Mouse (Mus musculus): ENCODE results near the gene Crygs. TPM values are rescaled to one million over a fixed set of nuclear protein-coding genes. Genes with fewer than 3 reads are reported as not detected.
A peak's percentile ranks its signal among the peaks of the same experiment; 100 is the strongest.

Gene Crygs
- polyA plus RNA-seq, 1 experiment = not detected

DNA sequence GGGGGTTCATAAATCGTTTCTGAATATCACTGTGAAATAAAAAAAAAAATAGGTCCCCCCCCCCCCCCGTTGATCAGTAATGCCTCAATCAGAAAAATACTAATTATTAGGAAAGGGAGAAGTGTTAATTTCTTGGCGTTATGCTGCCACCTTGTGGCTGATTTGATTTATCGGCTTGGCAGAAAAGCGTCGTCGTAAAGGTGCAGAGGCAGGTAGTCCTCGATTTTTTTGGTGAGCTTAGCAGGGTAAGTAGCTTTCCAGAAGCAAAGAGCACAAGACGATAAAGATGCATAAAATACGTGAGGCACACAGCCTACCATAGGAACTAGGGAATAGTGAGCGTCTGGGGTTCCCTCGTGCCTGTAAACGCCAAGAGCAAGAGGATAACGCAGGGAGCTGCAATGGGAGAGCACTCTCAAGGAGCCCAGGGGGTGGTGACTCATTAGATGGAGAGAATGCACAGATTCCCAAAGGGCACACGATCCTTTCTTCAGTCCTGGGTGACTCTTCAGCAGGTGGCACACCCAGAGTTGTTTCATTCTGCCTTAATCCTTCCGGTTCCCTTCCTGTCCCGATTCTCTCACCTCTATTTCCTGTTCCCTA lies 3.8 kb downstream of the Crygs start:
- no peak overlapping the region for H3K4me3 ChIP-seq (ENCODE audit: extremely low read depth, insufficient read depth, insufficient read length)

DNA sequence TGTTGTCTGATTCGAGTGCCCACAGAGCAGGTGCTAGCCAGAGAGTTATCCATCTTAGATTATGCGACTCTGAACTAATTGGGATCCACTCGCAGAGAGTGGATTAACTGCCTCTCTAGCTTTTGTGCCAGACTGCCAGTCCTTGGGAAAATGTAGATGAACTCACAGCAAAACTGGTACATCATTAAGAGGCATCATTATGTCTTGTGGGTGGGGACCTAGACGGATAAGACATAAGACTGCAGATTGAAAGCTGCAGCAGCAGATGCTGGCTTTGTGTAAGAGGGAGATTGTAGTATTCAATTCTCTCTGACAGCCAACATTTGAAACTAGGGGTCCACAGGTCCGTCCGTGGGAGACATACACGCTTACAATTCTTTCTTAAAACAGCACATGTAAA lies 8.6 kb downstream of the Crygs start:
- WGBS = 87% methylated on average over 7 of the region's 7 CpGs
- TF ChIP-seq CTCF (IDR thresholded peaks at IDR 0.05; ENCODE audit: extremely low read depth, insufficient read depth, insufficient read length, insufficient replicate concordance) (no peak), POLR2A (IDR thresholded peaks at IDR 0.05; ENCODE audit: low read depth, low read length) (no peak)
- Histone ChIP-seq H3K27me3 (ENCODE audit: control insufficient read depth, insufficient read depth, low read length) (no peaks in the 10 kb centered on the region), H3K27ac (ENCODE audit: insufficient read depth, low read length) (no peak overlapping the region), H3K36me3 (ENCODE audit: control insufficient read depth, insufficient read depth, low read length) (no peaks in the 10 kb centered on the region), H3K4me1 (ENCODE audit: control insufficient read depth, insufficient read depth, insufficient read length) (0 out of 2 replicates have a peak, but pooled peaks cover under 1% of the 10 kb centered on the region), H3K4me3 (ENCODE audit: extremely low read depth, insufficient read depth, insufficient read length) (no peak overlapping the region)
- DNase-seq (ENCODE audit: low read depth in 1 of 2, low spot score in 2 of 2) = no peak

More for the DNA sequence above, 3.8 kb downstream of the Crygs start:
- DNase-seq (ENCODE audit: low read depth in 1 of 2, low spot score in 2 of 2) = peak; percentile 15 to 35
- 4% methylated on average over 17 of the region's 17 CpGs for WGBS
- Histone ChIP-seq H3K4me1 (ENCODE audit: control insufficient read depth, insufficient read depth, insufficient read length) (0 out of 2 replicates have a peak, but pooled peaks cover 2% of the 10 kb centered on the region), H3K27me3 (ENCODE audit: control insufficient read depth, insufficient read depth, low read length) (no peaks in the 10 kb centered on the region), H3K36me3 (ENCODE audit: control insufficient read depth, insufficient read depth, low read length) (no peaks in the 10 kb centered on the region; the same call in 1 of the 2 replicates), H3K27ac (ENCODE audit: insufficient read depth, low read length) (no peak overlapping the region)
- TF ChIP-seq POLR2A (IDR thresholded peaks at IDR 0.05; ENCODE audit: low read depth, low read length) (no peak), CTCF (IDR thresholded peaks at IDR 0.05; ENCODE audit: extremely low read depth, insufficient read depth, insufficient read length, insufficient replicate concordance) (peak; percentile 17; the same call in 1 of the 2 replicates)

- no peak for DNase-seq (ENCODE audit: low read depth in 1 of 2, low spot score in 2 of 2)
- no peak overlapping the region for H3K27ac ChIP-seq (ENCODE audit: insufficient read depth, low read length)
- 64% methylated on average over 5 of the region's 5 CpGs for WGBS
- H3K4me3 ChIP-seq (ENCODE audit: extremely low read depth, insufficient read depth, insufficient read length) = no peak overlapping the region
- no peaks in the 10 kb centered on the region for H3K4me1 ChIP-seq (ENCODE audit: control insufficient read depth, insufficient read depth, insufficient read length)
- TF ChIP-seq CTCF (IDR thresholded peaks at IDR 0.05; ENCODE audit: extremely low read depth, insufficient read depth, insufficient read length, insufficient replicate concordance) (no peak), POLR2A (IDR thresholded peaks at IDR 0.05; ENCODE audit: low read depth, low read length) (no peak)
- H3K36me3 ChIP-seq (ENCODE audit: control insufficient read depth, insufficient read depth, low read length) = no peaks in the 10 kb centered on the region
- no peaks in the 10 kb centered on the region for H3K27me3 ChIP-seq (ENCODE audit: control insufficient read depth, insufficient read depth, low read length)
Observed at GRCm38 (mm10) chr16:22800849-22801109, 10.6 kb downstream of the Crygs start.

- DNase-seq (ENCODE audit: low read depth in 1 of 2, low spot score in 2 of 2) = no peak
- 80% methylated on average over 6 of the region's 6 CpGs for WGBS
- Histone ChIP-seq H3K4me1 (ENCODE audit: control insufficient read depth, insufficient read depth, insufficient read length) (no peaks in the 10 kb centered on the region), H3K4me3 (ENCODE audit: extremely low read depth, insufficient read depth, insufficient read length) (no peak overlapping the region), H3K36me3 (ENCODE audit: control insufficient read depth, insufficient read depth, low read length) (no peaks in the 10 kb centered on the region), H3K27me3 (ENCODE audit: control insufficient read depth, insufficient read depth, low read length) (no peaks in the 10 kb centered on the region), H3K27ac (ENCODE audit: insufficient read depth, low read length) (no peak overlapping the region)
- TF ChIP-seq CTCF (IDR thresholded peaks at IDR 0.05; ENCODE audit: extremely low read depth, insufficient read depth, insufficient read length, insufficient replicate concordance) = no peak
- TF ChIP-seq POLR2A (IDR thresholded peaks at IDR 0.05; ENCODE audit: low read depth, low read length) = no peak
Observed at GRCm38 (mm10) chr16:22800026-22800848, 11.1 kb downstream of the Crygs start.

DNA sequence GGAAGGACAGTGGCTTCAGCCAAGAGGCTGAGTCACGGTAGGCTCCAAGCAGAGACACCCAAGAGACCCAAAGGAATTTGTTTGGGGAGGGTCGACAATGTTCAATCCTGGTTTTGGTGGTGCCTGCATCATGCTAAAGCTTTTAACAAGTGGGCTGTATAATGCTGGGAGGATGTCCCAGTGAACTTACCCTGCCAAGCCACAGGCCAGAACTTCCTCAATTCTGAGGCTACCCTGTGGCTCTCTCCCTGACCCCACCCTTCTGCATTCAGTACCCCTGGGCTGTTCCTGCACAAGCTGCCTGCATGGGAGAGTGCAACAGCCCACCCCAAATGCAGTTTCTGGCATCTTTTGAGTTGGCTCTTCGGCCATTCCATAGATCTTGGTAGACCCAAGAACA lies 12.9 kb downstream of the Crygs start:
- Histone ChIP-seq H3K27ac (ENCODE audit: insufficient read depth, low read length) (no peak overlapping the region), H3K27me3 (ENCODE audit: control insufficient read depth, insufficient read depth, low read length) (no peaks in the 10 kb centered on the region), H3K4me1 (ENCODE audit: control insufficient read depth, insufficient read depth, insufficient read length) (no peaks in the 10 kb centered on the region), H3K4me3 (ENCODE audit: extremely low read depth, insufficient read depth, insufficient read length) (no peak overlapping the region), H3K36me3 (ENCODE audit: control insufficient read depth, insufficient read depth, low read length) (no peaks in the 10 kb centered on the region)
- WGBS = 24% methylated on average over 3 of the region's 3 CpGs
- no peak for DNase-seq (ENCODE audit: low read depth in 1 of 2, low spot score in 2 of 2)
- no peak for TF ChIP-seq POLR2A (IDR thresholded peaks at IDR 0.05; ENCODE audit: low read depth, low read length)
- TF ChIP-seq CTCF (IDR thresholded peaks at IDR 0.05; ENCODE audit: extremely low read depth, insufficient read depth, insufficient read length, insufficient replicate concordance) = no peak

- no peaks in the 10 kb centered on the region for H3K27me3 ChIP-seq (ENCODE audit: control insufficient read depth, insufficient read depth, low read length)
Observed at GRCm38 (mm10) chr16:22797521-22797920, 13.9 kb downstream of the Crygs start.

GRCm38 (mm10) chr16:22795497-22795896 lies 15.9 kb downstream of the Crygs start:
- no peaks in the 10 kb centered on the region for H3K27me3 ChIP-seq (ENCODE audit: control insufficient read depth, insufficient read depth, low read length)
- WGBS = 94% methylated on average over 3 of the region's 3 CpGs
- no peaks in the 10 kb centered on the region for H3K4me1 ChIP-seq (ENCODE audit: control insufficient read depth, insufficient read depth, insufficient read length)
- H3K27ac ChIP-seq (ENCODE audit: insufficient read depth, low read length) = no peak overlapping the region
- H3K4me3 ChIP-seq (ENCODE audit: extremely low read depth, insufficient read depth, insufficient read length) = no peak overlapping the region
- no peak for DNase-seq (ENCODE audit: low read depth in 1 of 2, low spot score in 2 of 2)
- TF ChIP-seq CTCF (IDR thresholded peaks at IDR 0.05; ENCODE audit: extremely low read depth, insufficient read depth, insufficient read length, insufficient replicate concordance) = no peak
- no peak for TF ChIP-seq POLR2A (IDR thresholded peaks at IDR 0.05; ENCODE audit: low read depth, low read length)
- no peaks in the 10 kb centered on the region for H3K36me3 ChIP-seq (ENCODE audit: control insufficient read depth, insufficient read depth, low read length)

More at GRCm38 (mm10) chr16:22797521-22797920, 13.9 kb downstream of the Crygs start:
- 79% methylated on average over 5 of the region's 5 CpGs for WGBS
- Histone ChIP-seq H3K4me3 (ENCODE audit: extremely low read depth, insufficient read depth, insufficient read length) (no peak overlapping the region), H3K27ac (ENCODE audit: insufficient read depth, low read length) (no peak overlapping the region), H3K36me3 (ENCODE audit: control insufficient read depth, insufficient read depth, low read length) (no peaks in the 10 kb centered on the region), H3K4me1 (ENCODE audit: control insufficient read depth, insufficient read depth, insufficient read length) (no peaks in the 10 kb centered on the region)
- TF ChIP-seq CTCF (IDR thresholded peaks at IDR 0.05; ENCODE audit: extremely low read depth, insufficient read depth, insufficient read length, insufficient replicate concordance) (no peak), POLR2A (IDR thresholded peaks at IDR 0.05; ENCODE audit: low read depth, low read length) (no peak)
- no peak for DNase-seq (ENCODE audit: low read depth in 1 of 2, low spot score in 2 of 2)
